Mouse (Mus musculus) cerebellum, adult 2 months (tissue): ENCODE measurements around the gene Hebp1.

Source experiments
- CTCF ChIP-seq: fragments of 200-500 bp; IDR thresholded peaks from 2 replicates; pipeline ENCODE4 v1.5.1; 2011; ENCODE audit warnings: low read depth, mild to moderate bottlenecking, control low read depth, low read length, moderate library complexity, borderline replicate concordance; ENCODE audit not compliant: insufficient read depth
- POLR2A ChIP-seq: fragments of 200-500 bp; IDR thresholded peaks from 2 replicates; pipeline ENCODE4 v1.6.1; 2011; ENCODE audit warnings: low read length, control low read depth, borderline replicate concordance; ENCODE audit not compliant: insufficient read depth

DNA sequence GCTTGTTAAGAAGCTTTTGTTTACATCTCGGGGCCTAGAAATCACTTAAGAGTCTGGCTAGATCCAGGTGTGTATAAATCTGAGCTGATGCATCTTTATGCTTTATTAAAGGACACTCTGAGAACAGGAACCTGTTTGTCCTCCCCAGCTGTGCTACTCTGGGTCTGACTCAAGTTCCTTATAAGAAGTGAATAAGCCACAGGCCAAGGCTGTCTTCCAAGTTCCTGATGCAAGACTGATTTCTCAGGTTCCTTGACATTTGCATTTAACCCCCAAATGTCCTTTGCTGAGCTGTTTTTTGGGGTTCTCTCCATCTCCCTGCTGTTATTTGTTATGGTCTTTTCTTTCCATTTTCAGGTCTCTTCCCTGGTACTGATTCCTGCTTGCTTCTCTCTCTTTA lies 5.9 kb downstream of the Hebp1 start:
- TF ChIP-seq CTCF (no peak), POLR2A (no peak)
